Mouse (Mus musculus) embryonic facial prominence, embryonic 13.5 days (tissue): ENCODE results near the gene Cyb5d2. TPM values are rescaled to one million over a fixed set of nuclear protein-coding genes. Genes with fewer than 3 reads are reported as not detected.

Experiments
- ATAC-seq: fragments of 200-750 bp; cut with Nextera tagmentation; 2 replicates; pipeline ENCODE4 v1.8.0; 2017; ENCODE audit warnings: low read depth; ENCODE audit not compliant: insufficient number of reproducible peaks, insufficient read depth, low FRiP score, low TSS enrichment
- H3K27ac ChIP-seq: fragments of 300-500 bp; sonication (generic); 2 replicates; pipeline ENCODE4 v1.5.1; 2015; ENCODE audit warnings: moderate library complexity, mild to moderate bottlenecking, inconsistent platforms
- H3K27me3 ChIP-seq: fragments of 300-500 bp; sonication (generic); 2 replicates; pipeline ENCODE4 v1.6.1; 2015; ENCODE audit warnings: mild to moderate bottlenecking, inconsistent platforms
- H3K36me3 ChIP-seq: fragments of 300-500 bp; sonication (generic); 2 replicates; pipeline ENCODE4 v1.6.1; 2015; ENCODE audit warnings: mild to moderate bottlenecking, inconsistent platforms
- H3K4me1 ChIP-seq: fragments of 300-500 bp; sonication (generic); 2 replicates; pipeline ENCODE4 v1.6.1; 2015; ENCODE audit warnings: inconsistent platforms
- H3K4me2 ChIP-seq: fragments of 300-500 bp; sonication (generic); 2 replicates; pipeline ENCODE4 v1.6.1; 2015; ENCODE audit warnings: moderate library complexity, mild to moderate bottlenecking, inconsistent platforms
- H3K4me3 ChIP-seq: fragments of 300-500 bp; sonication (generic); 2 replicates; pipeline ENCODE4 v1.5.1; 2015; ENCODE audit warnings: mild to moderate bottlenecking, inconsistent platforms
- H3K9ac ChIP-seq: fragments of 300-500 bp; sonication (generic); 2 replicates; pipeline ENCODE4 v1.6.1; 2015; ENCODE audit warnings: mild to moderate bottlenecking, inconsistent platforms
- H3K9me3 ChIP-seq: fragments of 300-500 bp; sonication (generic); 2 replicates; pipeline ENCODE4 v1.6.1; 2016; ENCODE audit warnings: inconsistent platforms
- whole genome bisulfite sequencing: fragments of 180-500 bp; shearing (Covaris S2); methylation state at CpG from one replicate; pipeline ENCODE4 v1.1.7; 2015; ENCODE audit warnings: mixed read lengths; 5-methylcytosine and 5-hydroxymethylcytosine counted together
- polyA plus RNA-seq: library from polyadenylated mRNA; unstranded; fragments of >200 nt; fragmentation: Nextera tagmentation; extraction: Ambion mirVana; gene quantifications from 2 replicates; pipeline ENCODE4 v1.2.1, GENCODE M21; 2015

Gene Cyb5d2
- polyA plus RNA-seq, 1 experiment from 2014 or later, result 7.8 TPM

GRCm38 (mm10) chr11:72735519-72735860 is 60.5 kb downstream of the Cyb5d2 start:
- no peak for ATAC-seq
- H3K27ac ChIP-seq, result no peak overlapping the region
- H3K9ac ChIP-seq, result no peak overlapping the region
- no peak overlapping the region for H3K4me3 ChIP-seq
- H3K27me3 ChIP-seq, result no peaks in the 10 kb centered on the region
- no peak overlapping the region for H3K4me2 ChIP-seq
- peaks cover 73% of the 10 kb centered on the region for H3K36me3 ChIP-seq
- H3K4me1 ChIP-seq, result no peaks in the 10 kb centered on the region
- H3K9me3 ChIP-seq, result no peaks in the 10 kb centered on the region
- WGBS, result 88% methylated on average over 2 of the region's 2 CpGs

DNA sequence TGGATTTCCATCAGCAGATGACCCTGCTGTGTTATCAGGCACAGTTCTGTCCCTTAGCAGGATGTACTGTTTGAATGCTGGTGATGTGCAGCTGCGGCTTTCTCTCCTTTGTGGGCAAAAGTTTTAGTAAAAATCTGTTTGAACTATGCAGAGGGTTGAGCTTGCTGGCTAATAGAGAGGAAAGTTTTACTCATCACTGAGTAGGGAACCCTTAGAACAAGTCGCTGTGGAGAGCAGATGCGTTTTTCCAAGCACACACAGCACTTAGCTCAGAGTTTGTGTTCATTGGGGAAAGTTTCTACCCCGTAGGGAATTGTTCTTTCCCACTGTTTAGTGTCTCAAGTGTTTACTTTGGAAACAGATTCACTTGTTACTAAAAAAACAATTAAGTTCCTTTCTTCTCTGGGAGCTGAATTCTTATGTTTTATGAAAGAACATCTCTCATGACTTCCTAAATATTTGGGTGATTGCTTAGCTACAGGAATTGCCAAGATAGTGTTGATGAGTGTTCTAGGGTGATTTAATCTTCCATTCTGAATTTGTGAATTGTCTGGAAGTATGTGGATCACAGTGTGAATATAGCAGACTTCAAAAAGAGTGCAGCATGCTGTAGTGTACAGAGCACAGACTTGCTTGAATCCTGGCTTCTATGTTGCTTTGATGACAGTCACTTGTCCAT is 61.0 kb downstream of the Cyb5d2 start:
- H3K27me3 ChIP-seq, result no peaks in the 10 kb centered on the region
- peaks cover 73% of the 10 kb centered on the region for H3K36me3 ChIP-seq
- H3K4me1 ChIP-seq, result no peaks in the 10 kb centered on the region
- no peaks in the 10 kb centered on the region for H3K9me3 ChIP-seq
- ATAC-seq, result no peak
- no peak overlapping the region for H3K4me2 ChIP-seq
- no peak overlapping the region for H3K9ac ChIP-seq
- 89% methylated on average over 4 of the region's 4 CpGs for WGBS
- H3K27ac ChIP-seq, result no peak overlapping the region
- H3K4me3 ChIP-seq, result no peak overlapping the region

- Histone ChIP-seq H3K4me3 (no peak overlapping the region), H3K27me3 (no peaks in the 10 kb centered on the region), H3K36me3 (peaks cover 74% of the 10 kb centered on the region), H3K4me1 (no peaks in the 10 kb centered on the region), H3K9me3 (no peaks in the 10 kb centered on the region), H3K4me2 (no peak overlapping the region), H3K27ac (no peak overlapping the region), H3K9ac (no peak overlapping the region)
- WGBS, result 94% methylated on average over 3 of the region's 3 CpGs
- ATAC-seq, result no peak
These were observed 62.2 kb downstream of the Cyb5d2 start for GRCm38 (mm10) chr11:72733736-72734135.

Other genes with a start within 250 kb of the Cyb5d2 start
- gene Spns3, start 245.6 kb downstream of the Cyb5d2 start, polyA plus RNA-seq, result 0.27 and 0.37 TPM in 2 replicates
- 75.3 and 84.7 TPM in 2 replicates for gene Ube2g1, start 188.9 kb downstream of the Cyb5d2 start, polyA plus RNA-seq
- gene Ankfy1, start 106.1 kb downstream of the Cyb5d2 start, polyA plus RNA-seq, result 26.0 and 26.8 TPM in 2 replicates
- 10.6 and 11.6 TPM in 2 replicates for gene Zzef1, start 84 bp upstream of the Cyb5d2 start, polyA plus RNA-seq
- 1.3 and 1.6 TPM in 2 replicates for gene Atp2a3, start 165.0 kb upstream of the Cyb5d2 start, polyA plus RNA-seq
- gene P2rx1, start 203.0 kb upstream of the Cyb5d2 start, polyA plus RNA-seq, result 0.96 and 1.0 TPM in 2 replicates
- 8.4 and 8.6 TPM in 2 replicates for gene Camkk1, start 222.9 kb upstream of the Cyb5d2 start, polyA plus RNA-seq